Mouse (Mus musculus): ENCODE results near the gene Hspb11. TPM values are rescaled to one million over a fixed set of nuclear protein-coding genes. Genes with fewer than 3 reads are reported as not detected.
A peak's percentile ranks its signal among the peaks of the same experiment; 100 is the strongest.

Gene Hspb11
- polyA plus RNA-seq, 1 experiment from 2014 or later, result 34.4 TPM

DNA sequence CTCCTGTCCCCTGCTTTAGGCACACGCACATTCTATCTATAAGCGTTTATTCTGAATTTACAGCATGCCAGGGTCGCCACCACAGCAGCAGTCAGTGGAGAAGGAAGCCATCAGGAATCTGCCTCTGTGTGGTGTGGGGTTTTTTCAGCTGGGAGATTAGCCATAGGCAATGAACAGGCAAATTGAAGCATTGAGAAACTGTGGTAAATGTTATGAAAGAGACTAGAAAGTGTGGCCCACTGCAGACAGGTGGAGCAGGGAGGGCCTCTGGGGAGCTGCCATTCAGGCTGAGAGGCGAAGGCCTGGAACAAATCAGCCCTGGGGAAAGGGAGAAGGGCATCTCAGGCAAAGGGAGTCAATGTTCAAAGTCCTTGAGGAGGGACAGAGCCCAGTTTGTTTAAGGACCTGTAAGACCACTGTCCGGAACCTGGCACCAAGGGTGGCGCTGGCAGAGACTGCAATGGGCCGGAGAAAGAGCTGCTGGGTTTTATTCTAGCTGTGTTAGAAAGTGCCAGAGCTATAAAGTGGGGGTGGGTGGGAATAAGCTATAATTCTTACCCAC, 46.5 kb downstream of the Hspb11 start:
- no peak for ATAC-seq (ENCODE audit: insufficient read depth, low FRiP score, low read depth)
- Histone ChIP-seq H3K9ac (no peak overlapping the region), H3K36me3 (no peaks in the 10 kb centered on the region), H3K4me1 (no peaks in the 10 kb centered on the region), H3K4me3 (replicated peaks) (no peak overlapping the region), H3K9me3 (no peaks in the 10 kb centered on the region), H3K27ac (no peak overlapping the region), H3K4me2 (no peak overlapping the region), H3K27me3 (replicated peaks) (no peaks in the 10 kb centered on the region)
- 83% methylated on average over 7 of the region's 7 CpGs for WGBS

DNA sequence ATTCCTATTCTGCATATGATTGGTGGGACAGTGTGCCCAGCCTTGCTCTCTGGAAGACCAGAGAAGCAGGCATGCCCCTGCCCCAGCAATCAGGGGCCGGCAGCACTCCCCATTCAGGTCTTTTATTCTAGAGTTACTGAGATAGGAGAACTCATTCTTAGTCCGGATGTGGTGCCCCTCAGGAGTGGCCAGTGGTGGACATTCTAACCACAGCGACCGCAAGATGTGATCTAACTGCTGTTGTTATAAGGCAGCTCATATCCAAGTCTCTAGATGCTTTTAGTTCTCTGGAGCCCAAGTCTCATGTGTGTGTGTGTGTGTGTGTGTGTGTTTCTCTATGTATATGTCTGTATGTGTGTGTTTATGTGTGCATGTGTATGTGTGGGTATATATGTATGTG, 47.0 kb downstream of the Hspb11 start:
- H3K36me3 ChIP-seq, result no peaks in the 10 kb centered on the region
- ATAC-seq (ENCODE audit: insufficient read depth, low FRiP score, low read depth), result no peak

DNA sequence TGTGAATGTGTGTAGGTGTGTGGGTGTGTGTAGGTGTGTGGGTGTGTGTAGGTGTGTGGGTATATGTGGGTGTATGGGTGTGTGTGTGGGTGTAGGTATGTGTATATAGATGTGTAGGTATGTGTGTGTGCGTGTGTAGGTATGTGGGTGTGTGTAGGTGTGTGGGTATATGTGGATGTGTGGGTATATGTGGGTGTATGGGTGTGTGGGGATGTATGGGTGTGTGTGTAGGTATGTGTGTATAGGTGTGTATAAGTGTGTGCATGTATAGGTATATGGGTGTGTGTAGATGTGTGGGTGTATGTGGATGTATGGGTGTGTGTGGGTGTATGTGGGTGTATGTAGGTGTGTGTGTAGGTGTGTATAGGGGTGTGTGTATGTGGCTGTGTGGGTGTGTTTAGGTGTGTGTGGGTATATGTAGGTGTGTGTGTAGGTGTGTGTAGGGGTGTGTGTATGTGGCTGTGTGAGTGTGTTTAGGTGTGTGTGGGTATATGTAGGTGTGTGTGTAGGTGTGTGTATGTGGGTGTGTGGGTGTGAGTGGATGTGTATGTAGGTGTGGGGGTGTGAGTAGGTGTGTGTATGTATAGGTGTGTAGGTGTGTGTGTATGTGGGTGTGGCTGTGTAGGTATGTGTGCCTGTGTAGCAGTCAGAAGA, 47.6 kb downstream of the Hspb11 start:
- Histone ChIP-seq H3K27me3 (replicated peaks) (no peaks in the 10 kb centered on the region), H3K4me1 (no peaks in the 10 kb centered on the region), H3K27ac (no peak overlapping the region), H3K4me2 (no peak overlapping the region), H3K36me3 (no peaks in the 10 kb centered on the region), H3K4me3 (replicated peaks) (no peak overlapping the region), H3K9me3 (no peaks in the 10 kb centered on the region), H3K9ac (no peak overlapping the region)
- WGBS, result 94% methylated on average over 1 of the region's 1 CpGs
- ATAC-seq (ENCODE audit: insufficient read depth, low FRiP score, low read depth), result 0 out of 2 replicates have a peak, but pooled peaks have one; percentile 28

More for the DNA sequence above, 47.0 kb downstream of the Hspb11 start:
- H3K9ac ChIP-seq, result no peak overlapping the region
- no peaks in the 10 kb centered on the region for H3K27me3 ChIP-seq (replicated peaks)
- no peaks in the 10 kb centered on the region for H3K9me3 ChIP-seq
- H3K27ac ChIP-seq, result no peak overlapping the region
- WGBS, result 78% methylated on average over 4 of the region's 4 CpGs
- no peak overlapping the region for H3K4me3 ChIP-seq (replicated peaks)
- H3K4me2 ChIP-seq, result no peak overlapping the region
- H3K4me1 ChIP-seq, result no peaks in the 10 kb centered on the region

DNA sequence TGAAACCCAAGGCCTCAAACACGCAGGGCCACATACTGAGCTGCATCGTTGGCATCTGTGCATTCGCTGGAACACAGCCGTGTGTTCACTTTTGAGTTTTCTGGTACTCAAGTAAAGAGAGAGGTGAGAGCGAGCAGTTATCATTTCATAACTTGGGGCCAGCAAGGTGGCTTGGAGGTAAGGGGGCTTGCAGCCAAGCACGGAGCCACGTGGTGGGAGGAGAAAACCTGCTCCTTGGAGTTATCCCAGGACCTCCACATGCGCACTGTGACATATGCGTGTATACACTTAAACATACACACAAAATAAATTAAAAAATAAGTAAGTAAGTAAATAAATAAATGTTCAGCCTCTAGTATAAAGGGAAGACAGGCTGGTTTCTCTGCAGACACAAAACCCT, 48.8 kb downstream of the Hspb11 start:
- 83% methylated on average over 9 of the region's 9 CpGs for WGBS
- Histone ChIP-seq H3K4me1 (peaks cover 7% of the 10 kb centered on the region; the same call in 1 of the 2 replicates), H3K9me3 (no peaks in the 10 kb centered on the region), H3K4me2 (no peak overlapping the region), H3K9ac (no peak overlapping the region), H3K27me3 (replicated peaks) (no peaks in the 10 kb centered on the region), H3K27ac (no peak overlapping the region), H3K36me3 (no peaks in the 10 kb centered on the region), H3K4me3 (replicated peaks) (no peak overlapping the region)
- no peak for ATAC-seq (ENCODE audit: insufficient read depth, low FRiP score, low read depth)

DNA sequence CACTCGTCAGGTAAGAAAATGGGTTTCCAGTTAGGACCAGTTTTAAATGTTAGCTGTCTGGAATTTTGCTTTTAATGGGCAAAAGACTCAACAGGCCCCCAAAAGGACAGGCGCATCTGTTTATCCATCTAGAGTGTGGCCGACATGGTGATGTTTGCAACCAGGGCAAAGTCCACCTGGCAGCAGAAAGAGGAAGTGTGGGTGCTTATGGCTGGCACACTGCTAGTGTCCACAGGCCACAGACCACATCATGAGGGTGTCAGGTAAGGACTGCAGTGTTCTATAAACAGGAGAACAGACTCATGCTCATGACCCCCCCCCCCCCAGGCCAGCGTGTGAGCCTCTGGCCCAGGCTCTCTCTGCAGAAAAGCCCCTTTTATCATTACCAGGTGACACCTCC, 49.4 kb downstream of the Hspb11 start:
- WGBS, result 65% methylated on average over 4 of the region's 4 CpGs
- Histone ChIP-seq H3K4me1 (peaks cover 7% of the 10 kb centered on the region; the same call in 1 of the 2 replicates), H3K9me3 (no peaks in the 10 kb centered on the region), H3K27me3 (replicated peaks) (no peaks in the 10 kb centered on the region), H3K4me3 (replicated peaks) (no peak overlapping the region), H3K27ac (no peak overlapping the region), H3K4me2 (no peak overlapping the region), H3K9ac (no peak overlapping the region), H3K36me3 (no peaks in the 10 kb centered on the region)
- peak; percentile 15; the same call in 1 of the 2 replicates for ATAC-seq (ENCODE audit: insufficient read depth, low FRiP score, low read depth)

DNA sequence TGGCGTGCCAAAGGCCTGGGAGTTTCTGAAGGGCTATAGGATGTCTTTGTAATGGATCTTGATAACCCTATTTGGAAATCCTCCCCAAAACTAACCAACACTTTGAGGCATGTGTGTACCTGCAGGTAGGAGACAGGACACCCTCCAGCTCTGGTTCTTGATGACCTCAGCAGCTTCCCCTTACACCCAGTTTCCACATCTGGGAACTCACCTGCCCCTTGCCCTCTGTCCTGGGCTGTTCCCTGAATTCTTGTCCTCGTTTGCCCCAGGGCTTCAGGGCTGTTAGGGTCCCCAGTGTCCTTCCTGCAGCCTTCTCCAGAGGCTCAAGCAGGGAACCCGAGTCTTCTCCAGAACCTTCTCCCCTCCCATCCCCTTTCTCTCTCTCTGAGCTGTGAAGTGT, 50.1 kb downstream of the Hspb11 start:
- WGBS, result 56% methylated on average over 3 of the region's 3 CpGs
- Histone ChIP-seq H3K27me3 (replicated peaks) (no peaks in the 10 kb centered on the region), H3K4me2 (no peak overlapping the region), H3K9me3 (no peaks in the 10 kb centered on the region), H3K9ac (no peak overlapping the region), H3K4me3 (replicated peaks) (no peak overlapping the region), H3K4me1 (peaks cover 7% of the 10 kb centered on the region; the same call in 1 of the 2 replicates), H3K36me3 (no peaks in the 10 kb centered on the region), H3K27ac (no peak overlapping the region)
- no peak for ATAC-seq (ENCODE audit: insufficient read depth, low FRiP score, low read depth)

DNA sequence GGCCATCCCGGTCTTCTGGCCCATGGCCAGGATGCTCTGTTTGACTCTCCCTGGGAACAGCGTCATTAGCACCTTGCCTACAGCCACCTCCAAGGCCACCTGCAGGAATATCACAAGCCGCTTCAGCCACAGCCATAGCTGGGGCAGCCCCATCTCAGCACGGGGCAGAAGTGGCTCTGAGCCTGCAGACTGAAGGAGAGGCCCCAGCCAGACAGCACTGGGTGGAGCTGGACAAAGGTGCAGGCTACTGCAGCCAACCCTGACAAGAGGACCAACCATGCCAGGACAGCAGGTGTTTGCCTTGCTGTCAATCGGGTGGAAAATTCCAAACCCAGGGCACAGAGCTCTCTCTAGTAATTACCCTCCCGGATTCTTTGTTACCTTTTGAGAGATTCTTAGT, 53.6 kb downstream of the Hspb11 start, which contains the start of gene Dio1:
Dio1 (minus strand) TSS at position 204 of the 400 bp plus-strand sequence.
- Histone ChIP-seq H3K4me2 (no peak within 1 kb of the TSS), H3K4me1 (peaks cover 7% of the 10 kb centered on the region; the same call in 1 of the 2 replicates), H3K36me3 (no peaks in the 10 kb centered on the region), H3K27ac (no peak within 1 kb of the TSS), H3K9ac (no peak within 1 kb of the TSS), H3K4me3 (replicated peaks) (no peak within 1 kb of the TSS), H3K9me3 (no peaks in the 10 kb centered on the region), H3K27me3 (replicated peaks) (no peaks in the 10 kb centered on the region)
- ATAC-seq (ENCODE audit: insufficient read depth, low FRiP score, low read depth), result peak; percentile 61; the same call in 1 of the 2 replicates
- WGBS, result 38% methylated on average over 6 of the region's 6 CpGs

DNA sequence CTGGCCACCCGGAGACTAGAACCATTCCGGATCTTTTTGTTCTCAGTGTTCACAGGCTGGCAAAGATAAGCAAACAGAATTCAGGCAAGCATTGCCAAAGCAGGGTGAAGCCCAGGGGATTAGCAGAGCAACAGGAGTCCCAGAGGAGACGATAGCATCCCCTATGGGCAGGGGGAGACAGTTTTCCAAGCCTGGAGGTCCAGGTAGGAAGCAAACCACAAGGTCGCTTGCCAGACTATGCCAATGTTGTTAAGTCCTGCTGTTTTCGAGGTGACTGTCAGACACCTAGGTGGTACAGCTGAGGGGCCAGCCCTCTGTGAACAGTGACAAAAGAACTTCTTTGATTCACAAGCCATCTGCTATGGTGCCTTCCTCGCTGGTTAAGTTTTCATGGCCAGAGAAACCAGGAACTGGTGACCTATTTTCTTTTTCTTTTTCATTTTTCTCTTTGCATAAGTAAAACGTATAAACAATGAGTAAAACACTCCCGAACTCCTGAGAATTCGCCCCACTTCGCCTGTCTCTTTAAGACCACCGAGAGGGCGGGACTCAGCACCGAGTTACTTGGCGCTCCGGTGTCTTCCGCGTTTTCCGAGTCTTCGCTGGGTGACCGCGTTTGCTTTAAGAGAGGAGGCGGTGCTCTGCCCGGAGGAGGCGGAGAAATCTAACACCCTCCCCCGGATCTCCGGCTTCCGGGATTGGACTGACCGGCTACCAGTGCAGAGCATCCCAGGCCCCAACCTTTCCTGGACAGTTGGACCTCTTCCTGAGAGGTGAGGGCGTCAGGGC, 60.5 kb downstream of the Hspb11 start, which contains the start of gene Yipf1:
Yipf1 (plus strand) TSS at position 674 of the 789 bp plus-strand sequence.
- ATAC-seq (ENCODE audit: insufficient read depth, low FRiP score, low read depth), result peak; percentile 92
- WGBS, result under 1% methylated on average over 29 of the region's 29 CpGs

DNA sequence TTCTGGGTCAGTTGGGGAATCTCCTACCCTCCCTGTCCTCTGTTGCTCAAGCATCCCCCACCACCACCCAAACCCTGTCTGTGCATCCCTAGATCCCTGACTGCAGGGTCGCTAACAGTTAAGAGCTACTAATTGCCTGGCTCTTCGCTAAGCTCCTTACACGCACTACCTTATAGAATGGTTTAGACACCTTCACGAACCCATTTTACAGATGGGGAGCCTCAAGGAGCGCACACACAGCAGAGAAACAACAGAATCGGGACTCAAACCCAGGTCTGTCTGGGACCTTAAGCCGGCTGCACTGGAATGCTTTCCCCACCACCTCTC, 61.0 kb downstream of the Hspb11 start:
- Histone ChIP-seq H3K4me1 (peaks cover 8% of the 10 kb centered on the region), H3K36me3 (0 out of 2 replicates have a peak, but pooled peaks cover 8% of the 10 kb centered on the region), H3K4me2 (peak overlapping the region; percentile 82), H3K9ac (peak overlapping the region; percentile 42), H3K9me3 (no peaks in the 10 kb centered on the region), H3K27me3 (replicated peaks) (no peaks in the 10 kb centered on the region), H3K27ac (no peak overlapping the region), H3K4me3 (replicated peaks) (peak overlapping the region; percentile 75)
- no peak for ATAC-seq (ENCODE audit: insufficient read depth, low FRiP score, low read depth)
- WGBS, result 7% methylated on average over 7 of the region's 7 CpGs

More for the DNA sequence above, 60.5 kb downstream of the Hspb11 start, which contains the start of gene Yipf1:
- Histone ChIP-seq H3K4me2 (peak within 1 kb of the TSS; percentile 82), H3K27me3 (replicated peaks) (no peaks in the 10 kb centered on the region), H3K4me3 (replicated peaks) (peak within 1 kb of the TSS; percentile 75), H3K9me3 (no peaks in the 10 kb centered on the region), H3K9ac (peak within 1 kb of the TSS; percentile 42), H3K27ac (peak within 1 kb of the TSS; percentile 16; the same call in 1 of the 2 replicates), H3K36me3 (0 out of 2 replicates have a peak, but pooled peaks cover 5% of the 10 kb centered on the region), H3K4me1 (peaks cover 8% of the 10 kb centered on the region)

DNA sequence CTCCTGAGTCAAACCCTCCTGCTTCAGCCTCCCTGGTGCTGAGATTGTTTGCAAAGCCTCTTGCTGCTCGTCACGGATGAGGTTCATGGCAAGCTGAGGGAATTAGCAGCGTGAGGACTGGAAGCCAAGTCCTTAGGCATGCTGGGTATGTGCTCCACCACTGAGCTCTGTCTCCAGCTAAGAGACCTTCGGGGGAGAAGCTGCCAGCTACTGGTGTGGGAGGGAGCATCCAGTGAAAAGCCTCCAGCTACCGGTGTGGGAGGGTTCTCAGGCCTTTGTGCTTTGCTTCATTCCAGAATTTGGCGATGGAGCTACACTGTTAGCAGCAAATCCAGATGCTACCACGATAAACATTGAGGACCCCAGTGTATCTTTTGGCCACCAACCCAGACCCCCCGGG, 65.3 kb downstream of the Hspb11 start:
- Histone ChIP-seq H3K36me3 (peaks cover 19% of the 10 kb centered on the region; the same call in 1 of the 2 replicates), H3K4me3 (replicated peaks) (no peak overlapping the region), H3K9ac (no peak overlapping the region), H3K4me1 (peaks cover 8% of the 10 kb centered on the region), H3K27me3 (replicated peaks) (no peaks in the 10 kb centered on the region), H3K27ac (no peak overlapping the region), H3K9me3 (no peaks in the 10 kb centered on the region), H3K4me2 (no peak overlapping the region)
- no peak for ATAC-seq (ENCODE audit: insufficient read depth, low FRiP score, low read depth)
- whole genome bisulfite sequencing, result 82% methylated on average over 8 of the region's 8 CpGs

DNA sequence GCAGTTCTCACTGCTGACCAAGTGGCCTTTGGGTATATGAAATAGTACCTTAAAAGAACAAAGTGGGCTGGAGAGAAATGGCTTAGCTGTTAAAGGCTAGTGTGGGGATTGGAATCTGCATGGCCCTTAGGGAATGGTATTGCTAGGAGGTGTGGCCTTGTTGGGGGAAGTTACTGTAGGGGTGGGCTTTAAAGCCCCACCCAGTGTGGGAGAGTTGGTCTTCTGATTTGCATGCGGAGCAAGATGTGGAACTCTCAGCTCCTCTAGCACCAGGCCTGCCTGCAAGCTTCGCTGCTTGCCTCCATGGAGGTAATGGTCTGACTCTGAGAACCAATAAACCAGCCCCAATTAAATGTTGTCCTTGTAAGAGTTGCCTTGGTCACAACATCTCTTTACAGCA, 67.6 kb downstream of the Hspb11 start:
- 85% methylated on average over 2 of the region's 2 CpGs for WGBS
- no peak overlapping the region for H3K27ac ChIP-seq
- H3K9me3 ChIP-seq, result no peaks in the 10 kb centered on the region
- no peak overlapping the region for H3K9ac ChIP-seq
- H3K4me2 ChIP-seq, result no peak overlapping the region
- H3K4me1 ChIP-seq, result no peaks in the 10 kb centered on the region
- peaks cover 19% of the 10 kb centered on the region; the same call in 1 of the 2 replicates for H3K36me3 ChIP-seq
- no peak for ATAC-seq (ENCODE audit: insufficient read depth, low FRiP score, low read depth)
- no peaks in the 10 kb centered on the region for H3K27me3 ChIP-seq (replicated peaks)
- H3K4me3 ChIP-seq (replicated peaks), result no peak overlapping the region

DNA sequence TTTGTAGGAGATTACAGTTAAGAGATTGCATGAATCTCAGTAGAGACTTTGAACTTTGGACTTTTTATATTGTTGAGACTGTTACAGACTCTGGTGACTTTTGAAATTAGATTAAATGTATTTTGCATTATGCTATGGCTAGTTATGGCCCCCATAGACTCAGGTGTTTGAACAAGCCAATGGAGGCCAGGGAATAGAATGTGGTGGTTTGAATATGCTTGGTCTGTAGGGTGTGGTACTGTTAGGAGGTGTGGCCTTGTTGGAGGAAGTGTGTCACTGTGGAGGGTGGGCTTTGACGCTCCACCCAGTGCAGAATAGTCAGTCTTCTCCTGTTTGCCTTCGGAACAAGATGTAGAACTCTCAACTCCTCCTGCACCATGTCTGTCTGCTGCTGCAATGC, 69.7 kb downstream of the Hspb11 start:
- H3K27ac ChIP-seq, result no peak overlapping the region
- no peak overlapping the region for H3K4me3 ChIP-seq (replicated peaks)
- no peak overlapping the region for H3K4me2 ChIP-seq
- H3K9me3 ChIP-seq, result no peaks in the 10 kb centered on the region
- H3K36me3 ChIP-seq, result peaks cover 13% of the 10 kb centered on the region; the same call in 1 of the 2 replicates
- no peaks in the 10 kb centered on the region for H3K4me1 ChIP-seq
- 82% methylated on average over 2 of the region's 2 CpGs for WGBS
- H3K27me3 ChIP-seq (replicated peaks), result no peaks in the 10 kb centered on the region
- no peak for ATAC-seq (ENCODE audit: insufficient read depth, low FRiP score, low read depth)
- H3K9ac ChIP-seq, result no peak overlapping the region

Data from stomach, embryonic 15.5 days (tissue).